Mouse (Mus musculus) ES-E14 (cell line): ENCODE measurements around the gene Dlk1. TPM values are rescaled to one million over a fixed set of nuclear protein-coding genes. Genes with fewer than 3 reads are reported as not detected.

Experiments used
- DNase-seq: peaks from one replicate; pipeline ENCODE4 v3.0.0-alpha.2; 2013; ENCODE audit warnings: low read depth, low spot score
- H3K27ac ChIP-seq: 2 replicates; pipeline ENCODE4 v1.5.1; 2012; ENCODE audit warnings: low read depth, mild to moderate bottlenecking, low read length, moderate library complexity, mixed read lengths; ENCODE audit not compliant: poor library complexity, insufficient read depth, severe bottlenecking
- H3K36me3 ChIP-seq: 2 replicates; pipeline ENCODE4 v1.6.1; 2012; ENCODE audit warnings: mild to moderate bottlenecking, low read length, moderate library complexity, mixed read lengths; ENCODE audit not compliant: control insufficient read depth, poor library complexity, insufficient read depth, severe bottlenecking
- H3K4me1 ChIP-seq, 2 experiments: fragments of 150-350 bp in 1 of 2; sonication (generic) in 1 of 2; 2 replicates each; pipeline ENCODE4 v1.6.1; 2012; ENCODE audit warnings: low read length in 2 of 2, mild to moderate bottlenecking in 1 of 2, mixed read lengths in 1 of 2; ENCODE audit not compliant: control insufficient read depth in 2 of 2, insufficient read depth in 2 of 2, poor library complexity in 1 of 2
- H3K4me3 ChIP-seq, 2 experiments: fragments of 150-350 bp in 1 of 2; sonication (generic) in 1 of 2; 2 replicates each; pipeline ENCODE4 v1.5.1; 2012; ENCODE audit warnings: low read length in 2 of 2, low read depth in 1 of 2, mild to moderate bottlenecking in 1 of 2, mixed read lengths in 1 of 2; ENCODE audit not compliant: insufficient read depth in 1 of 2, poor library complexity in 1 of 2, severe bottlenecking in 1 of 2
- H3K9ac ChIP-seq: 2 replicates; pipeline ENCODE4 v1.6.1; 2012; ENCODE audit warnings: low read depth, mild to moderate bottlenecking, low read length, mixed read lengths; ENCODE audit not compliant: poor library complexity, insufficient read depth, severe bottlenecking
- H3K9me3 ChIP-seq: fragments of 150-350 bp; sonication (generic); 2 replicates; pipeline ENCODE4 v1.6.1; 2012; ENCODE audit warnings: low read depth, mild to moderate bottlenecking, low read length; ENCODE audit not compliant: control insufficient read depth, insufficient read depth
- CHD2 ChIP-seq: IDR thresholded peaks from 2 replicates; pipeline ENCODE4 v1.6.1; 2014; ENCODE audit warnings: mild to moderate bottlenecking, low read depth, low read length, inconsistent platforms
- HCFC1 ChIP-seq: IDR thresholded peaks from 2 replicates; pipeline ENCODE4 v1.6.1; 2012; ENCODE audit warnings: low read length, inconsistent platforms, borderline replicate concordance; ENCODE audit not compliant: insufficient read depth
- MAFK ChIP-seq: IDR thresholded peaks from 2 replicates; pipeline ENCODE4 v1.6.1; 2014; ENCODE audit warnings: mild to moderate bottlenecking, low read depth, low read length, inconsistent platforms; ENCODE audit not compliant: insufficient read depth
- ZC3H11A ChIP-seq: IDR thresholded peaks from 2 replicates; pipeline ENCODE4 v1.6.1; 2012; ENCODE audit warnings: low read depth, mild to moderate bottlenecking, inconsistent platforms, low read length, borderline replicate concordance
- ZNF384 ChIP-seq: IDR thresholded peaks from 2 replicates; pipeline ENCODE4 v1.6.1; 2012; ENCODE audit warnings: low read depth, low read length, inconsistent platforms
- in situ Hi-C, 2 experiments: fragments of 600-800 bp; cut with MboI; formaldehyde crosslinking; loops; one replicate each; pipeline ENCODE4 v1.15.1; 2025; ENCODE audit warnings: low sequenced_read_pairs in 2 of 2, inconsistent platforms in 1 of 2; ENCODE audit not compliant: unreplicated experiment in 2 of 2
- total RNA-seq: library from RNA; depleted of rRNA; stranded (reverse); fragments of 300-350 nt; gene quantifications from 2 replicates; pipeline ENCODE4 v1.2.3, GENCODE M21; 2012; rRNA removed

Gene Dlk1
- total RNA-seq, 1 experiment: 13.6 TPM

DNA sequence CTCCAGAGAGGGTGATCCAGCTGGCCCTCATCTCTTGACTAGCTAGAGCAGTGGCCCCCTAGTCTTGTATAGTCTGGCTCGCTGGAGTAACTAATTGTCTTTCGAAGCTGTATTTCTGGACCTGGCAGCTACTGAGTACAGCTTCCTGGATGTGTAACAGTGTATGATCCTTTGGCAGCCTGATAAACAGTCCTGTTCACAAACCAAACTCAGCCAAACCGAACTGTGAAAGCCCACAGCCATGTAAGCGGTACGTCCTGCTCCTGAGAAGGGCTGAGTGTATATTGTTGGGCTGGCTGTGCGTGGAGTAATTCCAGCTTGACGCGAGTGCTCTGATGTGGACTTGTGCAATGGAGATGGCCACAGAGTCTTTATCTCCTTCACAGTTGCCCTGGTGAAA, 57.6 kb downstream of the Dlk1 start:
- no peaks in the 10 kb centered on the region for H3K9me3 ChIP-seq
- DNase-seq: no peak
- no peak for TF ChIP-seq ZNF384
- TF ChIP-seq CHD2: no peak
- no peak for TF ChIP-seq HCFC1
- TF ChIP-seq ZC3H11A: no peak
- TF ChIP-seq MAFK: no peak
- H3K36me3 ChIP-seq: no peaks in the 10 kb centered on the region
- H3K4me1 ChIP-seq: no peaks in the 10 kb centered on the region
- H3K4me3 ChIP-seq: no peak overlapping the region
- no peak overlapping the region for H3K9ac ChIP-seq
- H3K27ac ChIP-seq: no peak overlapping the region
- in situ Hi-C loops: no loop called here

DNA sequence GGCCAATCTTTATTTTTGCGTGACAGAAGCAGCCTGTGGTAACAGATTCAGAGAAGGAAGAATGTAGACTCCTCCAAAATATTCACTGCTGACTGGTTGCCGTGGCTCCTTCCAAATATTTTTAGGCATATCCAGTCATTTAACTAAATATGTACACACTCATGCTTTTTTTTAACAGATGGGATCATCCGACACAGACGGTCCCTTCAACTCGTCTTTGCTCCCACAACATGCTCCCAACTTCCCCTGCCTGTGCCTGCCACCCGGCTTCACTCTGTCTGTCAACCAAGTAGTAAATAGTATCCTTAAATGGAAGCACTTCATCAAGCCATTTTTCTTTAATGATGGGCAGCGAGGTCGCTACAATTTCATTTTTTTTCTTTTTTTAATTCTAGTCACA, 58.8 kb downstream of the Dlk1 start:
- Histone ChIP-seq H3K27ac (no peak overlapping the region), H3K4me3 (no peak overlapping the region), H3K9me3 (no peaks in the 10 kb centered on the region), H3K36me3 (no peaks in the 10 kb centered on the region), H3K9ac (no peak overlapping the region), H3K4me1 (no peaks in the 10 kb centered on the region)
- TF ChIP-seq ZC3H11A (no peak), MAFK (no peak), HCFC1 (no peak), CHD2 (no peak), ZNF384 (no peak)
- in situ Hi-C loops: no loop called here
- no peak for DNase-seq

DNA sequence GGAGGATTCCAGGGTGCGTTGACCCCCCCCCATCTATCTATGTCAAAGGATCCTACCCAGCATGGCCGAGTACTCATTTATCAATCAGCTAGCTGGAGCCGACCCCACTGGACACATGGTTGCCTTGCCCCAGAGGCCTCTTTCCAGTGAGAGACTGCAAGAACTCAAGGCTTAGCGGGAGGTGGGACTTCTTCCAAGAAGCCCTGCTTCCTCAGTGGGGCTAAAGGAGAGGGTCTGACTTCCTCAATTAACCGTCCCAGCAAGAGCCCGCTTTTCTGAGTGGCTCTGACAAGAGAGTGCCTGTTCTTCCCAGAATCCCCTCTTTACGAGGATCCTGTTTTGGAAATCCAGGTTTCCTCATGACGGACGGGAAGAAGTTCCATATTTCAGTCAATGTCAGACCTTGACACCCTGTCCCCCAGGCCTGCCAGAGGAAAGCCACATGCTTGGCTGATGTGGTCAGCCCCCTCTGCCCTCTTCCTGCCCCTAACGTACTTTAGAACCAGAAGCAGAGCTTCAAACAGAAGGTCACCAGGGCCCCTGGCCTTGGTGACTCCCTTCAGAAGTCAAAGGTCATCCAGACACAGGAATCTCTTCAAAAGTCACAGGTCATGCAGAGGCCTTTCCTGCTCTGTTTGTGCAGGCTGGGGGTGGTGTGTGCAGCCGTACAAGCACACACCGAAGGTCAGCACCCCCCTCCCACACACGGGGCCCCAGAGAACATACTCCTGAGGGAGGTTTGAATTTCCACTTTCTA, 59.7 kb downstream of the Dlk1 start:
- no peak overlapping the region for H3K9ac ChIP-seq
- no peak for DNase-seq
- no peaks in the 10 kb centered on the region for H3K4me1 ChIP-seq
- no peaks in the 10 kb centered on the region for H3K36me3 ChIP-seq
- in situ Hi-C loops: no loop called here
- no peaks in the 10 kb centered on the region for H3K9me3 ChIP-seq
- no peak overlapping the region for H3K27ac ChIP-seq
- no peak for TF ChIP-seq MAFK
- no peak for TF ChIP-seq ZC3H11A
- TF ChIP-seq ZNF384: no peak
- no peak for TF ChIP-seq CHD2
- TF ChIP-seq HCFC1: no peak
- no peak overlapping the region for H3K4me3 ChIP-seq

Other genes with a start within 250 kb of the Dlk1 start
- 4.0 and 5.7 TPM in 2 replicates for gene Rtl1, start 147.5 kb downstream of the Dlk1 start, total RNA-seq